Mouse (Mus musculus) lung, postnatal 10 days (tissue): ENCODE results near the gene Mgll.

ENCODE experiments used
- DNase-seq: peaks from one replicate; pipeline ENCODE4 v3.0.0; 2021

Mgll gene

GRCm38 (mm10) chr6:88718033-88718725 lies 6.0 kb upstream of the Mgll start:
- no peak for DNase-seq

DNA sequence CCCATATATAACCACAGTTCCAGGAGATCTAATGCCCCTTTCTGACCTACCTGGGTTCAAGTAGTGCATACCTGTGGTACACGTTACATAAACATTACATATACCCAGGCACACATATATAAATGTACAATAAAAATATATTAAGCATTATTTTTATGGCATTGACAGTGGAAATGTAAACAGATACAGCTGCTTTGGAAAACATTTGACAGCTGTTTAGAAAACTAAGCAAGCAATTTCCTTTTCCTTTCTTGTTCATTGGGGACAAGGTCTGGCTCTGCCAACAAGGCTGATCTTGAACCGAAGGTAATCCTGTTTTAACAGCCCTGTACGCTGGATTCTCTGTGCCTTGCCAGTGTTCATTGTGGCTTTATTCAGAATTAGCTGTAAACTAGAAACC lies 3.2 kb upstream of the Mgll start:
- DNase-seq = no peak

GRCm38 (mm10) chr6:88722906-88723305 lies 1.3 kb upstream of the Mgll start:
- DNase-seq = no peak

DNA sequence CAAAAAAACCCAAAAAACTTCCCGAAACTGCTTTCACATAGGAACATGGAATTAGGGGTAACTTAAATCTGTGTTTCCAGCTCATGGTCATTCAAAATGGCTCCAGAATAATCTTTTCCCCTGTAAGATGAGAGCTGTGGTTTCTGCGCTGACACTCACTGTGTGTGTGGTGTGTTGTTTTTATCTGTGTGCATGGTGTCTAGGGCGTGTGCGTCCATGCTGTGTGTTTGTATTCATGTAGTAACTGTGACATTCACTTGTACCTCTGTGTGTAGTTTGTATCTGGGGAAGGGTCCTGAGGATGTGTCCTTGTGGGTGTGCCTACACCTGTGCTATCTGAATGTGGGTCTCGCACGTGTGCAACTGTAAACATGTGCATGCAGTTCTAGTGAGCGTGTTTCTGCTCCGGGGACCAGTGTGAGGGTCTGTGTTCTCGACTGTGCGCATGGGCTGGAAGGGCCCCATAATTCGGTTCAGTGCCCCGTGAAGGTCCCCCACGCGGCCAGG lies 353 bp upstream of the Mgll start:
- no peak for DNase-seq

GRCm38 (mm10) chr6:88725590-88725989 lies 1.4 kb downstream of the Mgll start:
- DNase-seq = peak; percentile 40

DNA sequence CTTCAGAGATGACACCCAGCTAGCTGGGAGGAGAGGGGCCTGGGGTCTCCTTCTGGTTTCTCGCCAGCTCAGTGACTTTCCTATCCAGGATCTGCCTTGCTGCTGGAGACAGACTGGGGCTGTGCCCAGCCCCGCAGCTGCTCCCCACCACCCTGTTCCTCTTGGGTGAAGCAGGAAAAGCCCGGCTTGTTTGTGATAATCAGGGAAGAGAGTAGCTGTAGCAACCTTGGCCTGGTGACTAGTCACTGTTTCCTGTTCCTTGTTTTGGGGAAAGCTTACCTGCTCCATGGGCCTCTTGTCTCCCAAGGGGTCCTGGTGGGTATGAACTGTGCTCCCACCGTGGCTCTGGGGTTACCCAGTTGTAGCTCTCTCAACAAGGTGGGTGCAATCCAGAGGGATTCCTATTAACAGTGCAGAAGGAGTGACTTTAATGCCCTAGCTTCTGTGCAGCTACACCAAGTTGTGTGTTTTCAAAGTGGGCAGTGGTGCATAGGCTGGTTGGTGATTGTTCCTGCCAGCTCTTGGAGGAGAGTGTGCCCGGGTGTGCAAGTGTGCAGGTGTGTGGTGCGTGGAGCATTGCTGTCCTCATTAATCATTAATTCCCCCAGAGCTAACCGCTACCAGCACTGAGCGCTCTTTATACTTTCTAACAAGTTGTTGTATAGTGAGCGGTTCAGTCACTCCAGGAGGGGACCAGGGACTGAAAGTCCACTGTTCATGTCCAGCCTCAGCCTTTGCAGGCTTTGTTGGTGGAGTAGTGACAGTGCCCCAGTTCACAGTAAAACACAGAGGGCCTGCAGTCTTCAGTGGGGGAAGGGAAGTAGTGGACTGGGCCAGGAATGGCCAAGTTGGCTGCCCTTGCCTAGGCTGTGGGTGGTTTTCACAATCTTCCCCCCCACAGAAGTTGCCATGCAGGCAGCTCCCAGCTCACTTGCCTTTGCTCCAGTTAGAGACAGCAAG lies 2.3 kb downstream of the Mgll start:
- DNase-seq = peak; percentile 29

DNA sequence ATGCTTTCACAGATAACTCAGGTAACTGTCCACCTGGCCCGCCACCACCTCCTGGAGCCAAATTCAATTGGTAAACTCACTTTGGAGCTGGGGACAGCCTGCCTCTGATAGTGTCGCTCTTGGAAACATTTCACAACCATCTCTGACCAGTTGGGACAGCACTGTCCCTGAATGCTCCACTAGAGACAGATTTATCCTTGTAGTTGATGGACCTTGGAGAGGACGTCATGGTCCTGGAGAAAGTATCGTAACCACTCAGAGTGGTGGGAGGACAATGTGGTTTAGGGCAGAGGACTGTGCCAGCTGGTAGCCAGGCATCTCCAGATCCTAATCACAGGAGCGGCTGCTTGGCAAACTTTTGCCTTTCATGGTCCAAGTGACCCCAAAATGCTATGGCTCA lies 3.3 kb downstream of the Mgll start:
- DNase-seq = no peak

GRCm38 (mm10) chr6:88728054-88728453 lies 3.8 kb downstream of the Mgll start:
- DNase-seq = no peak

GRCm38 (mm10) chr6:88728515-88728914 lies 4.3 kb downstream of the Mgll start:
- DNase-seq = no peak

DNA sequence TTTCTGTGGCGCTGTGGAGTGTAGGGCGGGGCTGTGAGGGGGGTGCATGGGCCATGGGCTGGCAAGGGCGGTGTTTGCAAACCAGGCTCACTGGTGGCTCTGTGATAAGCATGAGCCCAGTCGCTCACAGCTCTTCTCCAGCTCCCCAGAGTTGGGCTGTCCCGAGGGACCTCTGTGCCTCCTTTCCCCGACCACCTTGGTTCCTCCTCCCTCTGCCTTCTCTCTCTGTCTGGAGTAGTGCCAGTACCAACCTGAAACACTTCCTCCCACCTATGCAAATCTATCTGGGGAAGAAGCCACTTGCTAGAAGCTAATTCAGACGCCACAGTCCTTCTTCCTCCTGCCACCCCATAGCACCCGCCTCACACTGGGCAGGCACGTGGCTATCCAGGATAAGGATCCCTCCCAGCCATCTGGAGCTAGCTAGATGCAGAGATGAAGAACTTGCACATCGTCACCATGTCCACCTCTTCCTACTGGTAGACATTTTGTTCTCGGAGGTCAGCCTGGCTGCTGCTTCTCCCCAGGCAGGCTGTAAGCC lies 7.1 kb downstream of the Mgll start:
- DNase-seq = no peak

DNA sequence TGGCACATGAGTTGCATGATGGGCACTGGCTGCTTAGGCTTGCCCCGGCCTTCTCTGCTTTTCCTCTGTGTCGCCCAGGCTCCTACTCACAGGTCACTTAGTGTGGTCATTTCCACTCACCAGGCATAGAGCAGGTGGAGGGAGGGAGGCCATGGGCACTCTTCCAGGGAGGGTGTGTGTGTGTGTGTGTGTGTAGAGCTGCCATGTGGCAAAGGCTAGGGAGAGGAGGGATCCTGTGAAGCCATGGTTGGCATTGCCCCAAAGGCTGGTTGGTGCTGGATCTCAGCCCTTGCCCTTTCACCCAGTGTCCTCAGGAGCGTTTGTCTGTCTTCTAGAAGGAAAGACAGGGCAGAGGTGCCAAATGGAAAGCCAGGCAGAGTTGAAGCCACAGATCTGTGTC lies 7.8 kb downstream of the Mgll start:
- peak; percentile 44 for DNase-seq

DNA sequence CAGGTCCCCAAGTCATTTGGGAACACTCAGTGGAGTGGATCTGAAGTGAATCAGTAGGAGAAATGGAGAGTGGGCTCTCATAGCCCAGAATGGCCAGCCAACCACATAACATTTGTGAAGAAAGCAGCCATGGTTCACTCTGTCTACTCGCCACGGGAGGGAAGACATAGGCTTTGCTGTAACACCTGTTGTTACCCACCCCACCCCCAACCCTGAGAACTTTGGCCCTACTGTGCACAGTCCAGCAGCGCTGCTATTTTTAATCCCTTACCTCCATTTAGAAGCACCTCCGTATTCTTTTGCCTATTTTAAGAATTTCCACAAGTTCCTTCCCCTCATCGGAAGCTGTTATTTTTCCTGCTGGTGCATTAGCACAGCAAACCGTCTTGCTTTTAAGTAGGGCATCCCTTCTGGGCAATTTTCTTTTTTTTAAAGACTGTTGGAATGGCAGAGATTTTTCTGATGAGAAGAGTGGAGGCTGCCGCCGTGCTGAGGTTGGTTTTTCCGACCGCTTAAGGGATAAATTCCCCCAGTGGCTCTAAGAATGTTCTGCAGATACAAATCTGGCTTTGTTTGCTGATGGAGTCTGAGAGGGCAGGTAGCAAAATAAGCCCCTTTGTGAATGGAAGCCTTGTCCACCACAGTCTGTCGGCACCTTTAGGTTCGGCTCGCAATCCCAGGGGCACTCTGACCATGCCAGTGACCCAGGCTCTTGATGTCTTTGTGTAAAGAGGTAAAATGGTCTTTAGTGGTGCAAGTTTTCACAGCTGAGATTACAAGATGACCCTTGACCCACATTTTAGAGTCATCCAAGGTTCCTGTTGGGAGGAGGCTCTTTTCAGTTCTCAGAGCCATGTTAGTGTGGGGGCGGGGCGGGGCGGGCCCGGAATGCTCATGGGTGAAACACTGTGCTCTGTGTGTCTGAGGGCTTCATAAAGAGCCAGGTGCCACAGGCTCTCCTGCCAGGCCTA lies 8.7 kb downstream of the Mgll start:
- no peak for DNase-seq

DNA sequence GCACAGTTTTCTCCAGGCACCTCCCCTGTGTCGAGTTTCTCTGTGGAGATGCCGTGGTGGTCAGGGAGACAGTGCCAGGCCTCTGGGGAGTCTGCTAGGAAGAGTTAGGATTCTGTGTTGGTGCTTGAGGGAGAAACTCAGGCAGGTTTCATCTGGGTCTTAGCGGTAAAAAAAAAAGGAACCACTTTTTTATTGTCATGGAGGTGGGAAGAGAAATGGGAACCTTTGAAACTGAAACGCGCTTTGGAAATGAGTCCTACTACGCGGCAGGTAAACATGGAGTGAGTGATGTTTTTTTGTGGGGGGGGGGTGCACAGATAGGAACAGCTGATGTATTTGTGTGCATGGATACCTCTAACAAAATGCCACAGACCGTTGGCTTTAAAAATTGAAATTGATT lies 12.1 kb downstream of the Mgll start:
- DNase-seq = no peak

DNA sequence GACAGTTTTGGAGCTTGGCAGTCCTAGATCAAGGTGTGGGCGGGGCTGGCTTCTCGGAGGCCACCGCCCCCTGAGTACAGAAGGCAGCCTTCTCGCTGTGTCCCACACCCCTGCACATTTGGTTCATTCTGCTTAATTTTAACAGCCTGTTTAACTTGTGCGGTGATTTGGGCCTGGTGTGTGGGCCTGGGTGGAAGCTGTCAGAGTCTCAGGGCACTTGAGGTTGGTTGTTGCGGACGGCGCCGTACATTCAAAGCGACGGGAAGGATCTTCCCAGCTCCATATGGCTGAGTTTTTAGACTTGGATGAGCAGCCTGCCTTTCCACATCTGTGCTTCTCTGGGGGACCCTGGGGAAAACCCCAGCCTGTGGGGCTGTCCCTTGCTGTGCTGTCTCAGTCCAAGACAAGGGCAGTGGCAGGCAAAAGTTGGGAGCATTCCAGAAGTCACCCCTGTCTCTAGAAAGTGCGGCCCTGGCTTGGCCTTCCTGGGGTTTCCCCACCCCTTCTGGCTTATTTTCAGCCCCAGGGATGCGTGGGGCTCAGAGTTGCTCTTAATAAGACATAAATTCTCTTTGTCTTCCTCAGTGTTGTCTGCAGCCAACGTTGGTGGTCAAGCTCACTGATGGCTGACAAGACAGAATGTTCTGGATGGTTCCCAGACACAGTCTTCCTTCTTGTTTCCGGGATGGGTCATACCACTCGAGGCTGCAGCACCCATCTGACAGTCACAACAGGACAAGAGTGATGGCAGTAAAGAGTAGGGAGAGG lies 12.7 kb downstream of the Mgll start:
- DNase-seq = peak; percentile 63

DNA sequence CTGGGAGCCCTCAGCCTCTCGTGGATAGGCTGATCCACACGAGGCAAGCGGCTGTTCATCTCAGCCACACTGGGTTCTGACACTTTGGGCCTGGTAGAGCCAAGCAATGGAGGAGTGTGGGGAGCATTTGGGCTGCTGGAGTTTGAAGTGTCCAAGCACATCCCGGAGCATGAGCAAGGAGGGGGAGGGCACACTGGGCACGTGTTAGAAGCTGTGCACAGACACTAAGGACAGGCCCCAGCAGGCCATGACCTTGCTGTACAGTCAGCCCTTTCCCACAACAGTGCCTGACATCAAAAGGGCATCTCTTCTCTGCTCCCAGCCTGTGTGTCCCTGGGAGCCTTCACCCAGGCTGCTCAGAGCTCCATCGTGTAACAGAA lies 13.3 kb downstream of the Mgll start:
- DNase-seq = peak; percentile 58

- no peak for DNase-seq
Observed at GRCm38 (mm10) chr6:88741041-88741440, 16.8 kb downstream of the Mgll start.

DNA sequence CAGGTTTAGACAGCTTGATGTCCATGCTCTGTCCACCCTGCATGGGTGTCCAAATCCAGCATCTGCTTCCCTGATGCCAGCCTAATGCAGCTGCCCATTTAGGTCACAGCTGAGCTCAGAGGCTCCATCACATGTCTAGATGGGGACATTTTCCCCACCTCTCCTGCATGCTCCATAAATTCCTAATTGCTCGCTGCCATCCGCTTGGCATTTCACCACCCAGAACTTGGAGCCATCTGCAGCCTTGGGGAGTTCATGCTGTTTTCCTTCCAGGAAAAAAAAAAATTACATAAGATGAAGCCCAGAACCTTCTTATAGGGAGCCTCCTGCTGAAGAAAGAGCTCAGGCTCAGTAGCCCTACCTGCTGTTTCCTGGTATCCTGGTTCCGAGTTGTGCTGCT lies 17.6 kb downstream of the Mgll start:
- no peak for DNase-seq

GRCm38 (mm10) chr6:88742286-88743011 lies 18.2 kb downstream of the Mgll start:
- DNase-seq = no peak

- no peak for DNase-seq
Observed at GRCm38 (mm10) chr6:88743601-88744291, 19.5 kb downstream of the Mgll start.

- no peak for DNase-seq
Observed at GRCm38 (mm10) chr6:88745027-88745426, 20.8 kb downstream of the Mgll start.
